Mouse (Mus musculus) testis, adult 2 months (tissue): ENCODE data around the gene Zfp11.
A peak's percentile ranks its signal among the peaks of the same experiment; 100 is the strongest.

ENCODE experiments used
- CTCF ChIP-seq: fragments of 200-500 bp; IDR thresholded peaks from 2 replicates; pipeline ENCODE4 v1.5.1; 2012; ENCODE audit warnings: low read depth, mild to moderate bottlenecking, inconsistent platforms, low read length, moderate library complexity; ENCODE audit not compliant: control insufficient read depth, insufficient read depth, insufficient replicate concordance
- POLR2A ChIP-seq: fragments of 200-500 bp; IDR thresholded peaks from 2 replicates; pipeline ENCODE4 v1.6.1; 2012; ENCODE audit warnings: low read depth, mild to moderate bottlenecking, inconsistent platforms, low read length, moderate library complexity; ENCODE audit not compliant: control insufficient read depth

DNA sequence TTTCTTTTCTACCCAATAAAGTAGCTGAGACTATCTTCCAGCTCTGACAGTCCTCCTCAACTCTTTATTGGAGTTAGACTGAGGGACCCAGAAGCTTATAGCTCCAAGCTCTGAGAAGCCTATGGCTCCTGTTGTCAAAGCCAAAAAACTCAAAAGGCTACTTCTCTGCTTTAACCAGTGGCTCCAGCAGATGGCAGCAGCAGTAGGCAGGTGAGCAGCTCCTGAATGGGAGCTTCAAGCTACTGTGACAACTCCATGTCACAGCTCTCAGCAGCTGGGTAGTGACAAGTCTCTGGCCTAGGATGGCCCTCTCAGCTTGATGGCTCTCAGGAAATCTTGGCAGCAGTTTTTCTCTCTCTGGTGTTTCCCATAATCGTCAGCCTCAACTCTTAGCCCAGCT lies 58.8 kb downstream of the Zfp11 start:
- peak; percentile 52; the same call in 1 of the 2 replicates for TF ChIP-seq CTCF
- TF ChIP-seq POLR2A: no peak
